Mouse (Mus musculus) left cerebral cortex, postnatal 36 days (tissue): Measurements from ENCODE around the gene BC024978. TPM values are rescaled to one million over a fixed set of nuclear protein-coding genes. Genes with fewer than 3 reads are reported as not detected.
A peak's percentile ranks its signal among the peaks of the same experiment; 100 is the strongest.
"Not testable (repeated sequence)": the region's sequence is repeated elsewhere in the genome, so short reads cannot be mapped to it uniquely, and the experiment has no call there.

Experiments
- DNase-seq, 2 experiments: peaks; one replicate each; pipeline ENCODE4 v3.0.0; 2021 to 2022; ENCODE audit warnings: low spot score in 2 of 2, mixed read lengths in 1 of 2
- intact Hi-C: fragments of 180-260 bp; cut with DNase I; formaldehyde crosslinking; loops from one replicate; pipeline ENCODE4 v1.15.1; 2025
- total RNA-seq, 2 experiments: library from RNA; stranded (reverse); gene quantifications; 2 replicates each; pipeline ENCODE4 v1.2.3; 2021

BC024978 gene
- total RNA-seq, 2 experiments from 2014 or later: 20.6 TPM

DNA sequence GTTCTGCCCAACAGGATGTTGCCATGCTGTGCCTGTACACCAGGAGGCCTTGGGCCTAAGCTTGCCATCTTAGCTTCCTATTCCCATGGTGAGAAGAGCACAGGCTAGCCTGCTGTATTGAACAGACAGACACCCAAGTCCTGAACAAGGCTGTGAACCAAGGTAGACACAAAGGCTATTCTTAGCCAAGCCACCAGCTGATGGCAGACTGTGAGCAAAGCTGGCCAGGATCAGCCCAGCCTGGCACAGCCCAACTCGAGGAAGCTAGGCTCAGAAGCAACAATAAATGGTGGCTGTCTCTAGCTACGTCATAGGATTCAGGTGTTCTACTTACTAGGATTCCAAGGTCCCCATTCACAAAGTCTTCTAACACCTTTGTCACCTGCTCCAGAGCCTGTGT, 17.0 kb downstream of the BC024978 start:
- DNase-seq: no peak
- intact Hi-C loops: no loop called here

DNA sequence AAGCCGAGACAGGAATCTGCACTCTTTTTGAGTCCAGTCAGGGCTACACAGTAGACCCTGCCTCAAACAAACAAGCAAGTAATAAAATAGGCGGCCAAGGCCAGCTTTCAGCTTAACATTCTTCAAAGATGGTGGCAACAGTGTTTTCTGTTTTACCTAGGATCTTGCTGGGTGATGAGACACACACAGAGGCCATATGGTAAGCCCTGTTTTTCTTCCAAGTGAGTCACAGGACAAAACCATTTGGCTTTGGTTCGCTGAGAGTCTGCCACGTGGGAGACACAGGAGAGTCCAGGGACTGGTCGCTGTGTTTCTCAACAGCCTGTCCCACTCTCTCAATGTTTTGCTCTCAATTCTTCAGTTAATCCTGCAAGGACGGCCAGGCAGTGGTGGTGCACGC, 23.0 kb downstream of the BC024978 start:
- intact Hi-C loops: no loop called here
- DNase-seq: no peak

DNA sequence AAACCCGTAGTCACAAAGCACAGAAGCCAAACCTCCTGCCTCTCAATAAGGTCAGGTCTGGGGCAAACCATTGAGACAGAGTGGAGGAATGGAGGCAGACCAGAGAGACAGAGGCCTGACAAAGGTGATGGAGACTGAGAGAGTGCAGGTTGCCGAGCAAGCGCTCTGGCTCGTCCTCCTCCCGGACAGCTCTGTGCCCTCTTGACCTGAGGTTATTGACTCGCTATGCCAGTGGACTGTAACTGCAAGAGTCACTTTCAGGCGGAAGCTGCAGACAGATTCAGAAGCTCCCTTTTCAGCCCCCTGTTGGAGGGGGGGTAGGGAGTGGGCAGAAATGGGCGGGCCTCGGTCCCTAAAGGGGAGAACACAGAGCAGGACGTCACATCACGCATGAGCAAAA, 24.4 kb downstream of the BC024978 start:
- DNase-seq: no peak
- intact Hi-C loops: no loop called here

DNA sequence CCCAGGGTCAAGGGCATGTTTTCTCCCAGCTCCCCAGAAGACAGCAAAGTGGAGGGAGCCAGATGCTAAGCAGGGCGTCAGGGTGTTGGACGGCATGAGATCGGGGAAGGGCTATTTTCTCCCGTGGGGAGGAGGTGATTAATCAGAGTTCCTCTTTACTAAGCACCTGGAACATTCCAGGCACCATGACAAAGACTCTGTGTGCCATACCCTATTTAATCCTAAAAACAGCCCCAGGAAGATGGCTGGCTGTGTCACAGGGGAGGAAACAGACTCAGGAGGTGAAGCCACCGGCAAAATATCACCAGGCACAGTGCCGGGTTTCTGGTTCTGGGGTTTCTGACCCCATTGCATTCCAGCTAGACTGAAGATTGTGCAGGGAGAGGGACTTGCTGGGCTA, 26.4 kb downstream of the BC024978 start:
- no peak for DNase-seq
- intact Hi-C loops: no loop called here

DNA sequence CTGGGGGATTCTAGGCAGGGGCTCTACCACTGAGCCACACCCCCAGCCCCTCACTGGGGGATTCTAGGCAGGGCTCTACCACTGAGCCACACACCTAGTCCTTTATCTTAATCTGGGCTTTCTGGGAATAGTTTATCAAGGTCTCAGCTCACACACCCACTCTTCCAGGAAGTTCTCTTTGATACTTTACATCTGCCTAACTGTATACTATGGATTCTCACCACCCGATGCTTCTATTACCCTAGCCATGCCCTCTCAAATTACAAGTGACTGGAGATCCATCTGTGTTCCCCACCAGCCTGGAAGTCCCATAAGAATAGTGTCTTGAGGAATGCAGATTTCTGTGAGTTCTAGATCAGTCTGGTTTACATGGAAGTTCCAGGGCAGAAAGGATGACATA, 27.0 kb downstream of the BC024978 start:
- intact Hi-C loops: no loop called here
- no peak for DNase-seq

DNA sequence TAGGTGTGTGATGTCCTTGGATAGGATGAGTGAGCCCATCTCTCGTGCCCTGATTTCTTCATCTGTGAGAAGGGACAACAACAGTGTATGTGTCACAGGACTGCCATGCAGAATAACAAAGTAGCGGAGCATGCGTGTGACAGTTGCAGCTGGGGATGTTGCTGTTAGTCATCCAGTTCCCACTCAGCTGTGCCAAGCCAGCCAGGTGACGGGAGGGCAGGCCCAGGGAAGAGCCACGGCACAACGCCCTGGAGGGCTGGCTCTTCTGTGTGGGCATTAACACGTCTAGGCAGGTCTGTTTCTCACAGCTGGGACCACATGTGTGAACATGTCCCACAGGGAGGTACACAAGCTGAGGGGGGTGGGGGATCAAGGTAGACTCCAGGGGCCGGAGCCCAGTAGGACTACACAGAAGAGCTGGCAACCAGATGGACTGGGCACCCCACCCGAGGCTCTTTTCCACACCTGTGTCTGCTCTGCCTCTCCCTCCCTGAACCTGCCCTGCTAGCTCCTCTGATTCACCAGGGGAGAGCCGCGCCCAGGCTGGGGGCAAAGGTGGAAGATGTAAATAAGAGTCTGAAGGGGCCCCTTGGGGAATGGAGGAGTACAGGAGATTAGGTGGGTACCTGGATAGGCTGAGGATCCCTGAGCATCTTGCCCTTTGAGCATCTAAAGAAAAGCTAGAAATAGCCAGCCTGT, 29.4 kb downstream of the BC024978 start:
- peak; percentile 50 for DNase-seq
- intact Hi-C loops: loop anchor here (5.0 kb wide), 1 partner anchor 37 kb away; no protein-coding TSS in a partner anchor

DNA sequence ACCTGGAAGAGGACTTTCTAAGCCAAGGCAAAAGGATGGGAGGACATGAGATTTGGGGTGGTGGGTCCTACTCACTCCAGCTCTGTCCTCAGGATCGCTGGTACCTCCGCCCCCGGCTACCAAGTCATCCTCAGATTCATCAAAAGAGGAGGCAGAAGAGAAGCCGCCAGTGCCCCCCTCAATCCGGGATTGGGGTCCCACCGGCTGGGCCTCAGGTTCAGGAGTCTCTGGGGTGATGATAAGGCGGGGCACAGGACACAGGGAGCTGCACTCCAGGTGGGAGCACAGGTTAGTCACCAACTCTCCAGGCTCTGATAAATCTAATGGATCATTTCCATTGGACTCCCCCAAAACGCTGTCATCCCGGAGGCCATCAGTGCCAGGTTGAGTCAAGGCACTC, 31.7 kb downstream of the BC024978 start:
- intact Hi-C loops: loop anchor here (5.0 kb wide), 1 partner anchor 35 kb away; no protein-coding TSS in a partner anchor
- no peak for DNase-seq

DNA sequence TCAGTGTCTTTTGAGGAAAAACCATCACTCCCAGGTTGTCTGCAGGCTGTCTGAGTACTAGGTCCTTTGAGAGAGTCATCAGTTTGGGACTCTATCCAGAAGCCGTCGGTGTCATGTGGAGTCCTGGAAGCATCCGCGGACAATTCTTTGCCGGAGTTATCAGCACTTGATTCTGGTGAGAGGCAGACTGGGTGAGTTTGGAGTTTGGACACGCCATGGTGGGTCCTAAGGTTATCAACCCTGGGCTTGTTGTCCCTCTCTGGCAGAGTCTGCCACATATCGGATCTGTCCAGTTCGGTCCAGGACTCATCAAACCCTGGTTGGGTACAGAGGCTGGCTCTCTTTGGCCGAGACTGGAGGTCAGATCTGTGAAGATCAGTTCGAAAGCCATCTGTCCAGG, 32.1 kb downstream of the BC024978 start:
- DNase-seq: peak in 1 of 2 experiments; percentile 28
- intact Hi-C loops: loop anchor here (5.0 kb wide), 1 partner anchor 35 kb away; no protein-coding TSS in a partner anchor

DNA sequence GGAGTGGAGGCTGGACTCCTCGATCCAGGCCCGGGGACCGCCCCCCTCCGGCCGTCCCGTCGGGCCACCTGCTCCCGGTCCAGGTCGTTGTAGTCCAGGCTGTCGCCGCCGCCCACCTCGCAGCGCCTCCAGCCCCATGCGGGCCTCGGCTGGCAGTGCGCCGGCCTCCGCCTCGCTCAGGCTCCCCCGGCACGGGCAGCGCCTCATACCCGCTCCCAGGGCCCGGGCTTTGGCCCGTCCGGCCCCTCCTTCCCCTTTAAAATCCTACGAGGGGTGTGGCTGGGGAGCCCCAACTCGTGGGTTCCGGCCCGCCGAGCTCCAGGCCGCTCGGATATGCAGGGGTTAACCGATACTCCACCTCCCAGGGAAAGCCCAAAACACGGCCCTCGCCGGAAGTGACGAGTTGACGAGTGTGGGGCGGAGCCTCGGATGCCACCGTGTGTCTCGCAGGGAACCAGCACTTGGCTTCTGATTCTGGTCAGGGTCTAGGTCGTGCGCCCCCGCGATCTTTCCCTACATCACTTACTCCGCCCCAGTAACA, 32.8 kb downstream of the BC024978 start, which contains the start of gene Itpkc:
TSS of gene Itpkc (minus strand) at position 381 of the 541 bp plus-strand sequence.
- peak; percentile 92 for DNase-seq
- intact Hi-C loops: loop anchor here (5.0 kb wide), 1 partner anchor 34 kb away; no protein-coding TSS in a partner anchor

DNA sequence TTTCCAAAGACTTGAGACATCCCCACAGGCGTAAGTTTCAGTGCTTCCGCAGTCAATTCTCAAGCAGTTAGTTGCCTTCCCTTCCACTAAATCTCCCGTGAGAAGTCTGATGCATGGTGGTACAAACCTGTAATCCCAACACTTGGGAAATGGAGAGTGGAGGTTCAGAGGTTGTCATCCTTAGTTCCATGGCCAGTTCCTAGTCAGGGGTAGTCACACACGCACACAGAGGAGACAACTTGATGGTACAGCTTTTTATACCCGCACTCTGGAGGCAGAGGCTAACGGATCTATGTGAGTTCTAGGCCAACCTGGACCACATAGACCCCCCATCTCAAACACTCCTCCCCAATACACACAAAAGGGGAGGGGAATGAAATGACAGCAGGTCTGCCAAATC, 33.3 kb downstream of the BC024978 start:
- no peak for DNase-seq
- intact Hi-C loops: loop anchor here (5.0 kb wide), 1 partner anchor 33 kb away; no protein-coding TSS in a partner anchor

DNA sequence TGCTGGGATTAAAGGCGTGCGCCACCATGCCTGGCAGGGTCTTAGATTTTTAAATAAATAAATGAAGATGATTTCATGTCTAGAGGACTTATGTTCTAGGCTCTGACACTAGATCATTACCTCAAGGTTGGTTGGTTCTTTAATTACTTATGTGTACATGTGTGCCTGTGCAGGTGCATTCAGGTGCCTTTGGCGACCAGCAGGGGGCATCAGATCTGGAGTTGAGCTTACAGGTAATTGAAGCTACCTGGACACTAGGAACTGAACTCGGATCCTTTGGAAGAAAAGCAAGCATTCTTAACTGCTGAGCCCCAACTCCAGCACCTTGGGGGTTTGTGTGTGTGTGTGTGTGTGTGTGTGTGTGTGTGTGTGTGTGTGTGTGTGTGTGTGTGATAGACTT, 35.2 kb downstream of the BC024978 start:
- intact Hi-C loops: loop anchor here (5.0 kb wide), 1 partner anchor 63 kb away; the partner anchor contains the start of gene Egln2
- no peak for DNase-seq

DNA sequence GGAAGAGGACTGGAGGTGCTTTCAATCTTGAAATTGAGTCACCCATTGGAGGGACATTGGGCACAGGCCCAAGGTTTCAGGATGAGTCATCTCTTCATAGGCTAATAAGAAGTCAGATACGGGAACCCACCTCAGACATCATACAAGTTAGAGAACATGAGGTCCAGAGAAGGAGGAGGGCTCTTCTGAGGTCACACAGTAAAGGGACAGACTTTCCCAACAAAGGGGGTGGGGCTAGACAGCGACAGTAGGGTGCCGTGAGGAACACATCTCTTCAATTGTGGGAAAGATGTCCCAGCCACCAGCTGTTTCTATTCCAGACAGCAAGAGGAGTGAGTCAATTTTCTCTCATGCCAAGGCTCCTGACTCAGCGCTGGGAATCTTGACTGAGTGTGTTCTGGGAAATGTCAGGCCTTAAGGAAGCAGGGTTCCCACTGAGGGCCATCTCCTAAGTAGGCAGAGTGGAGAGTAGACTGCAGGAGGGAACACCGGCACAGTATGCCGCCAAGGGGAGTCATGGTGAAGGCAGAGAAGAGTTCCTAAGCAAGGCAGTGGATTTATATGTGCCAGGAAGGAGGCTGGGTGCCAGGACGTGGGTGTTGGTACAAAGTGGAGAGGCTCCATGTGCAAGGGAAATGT, 36.2 kb downstream of the BC024978 start:
- DNase-seq: peak; percentile 83 to 89
- intact Hi-C loops: loop anchor here (5.0 kb wide), 1 partner anchor 65 kb away; the partner anchor contains the start of gene Egln2

DNA sequence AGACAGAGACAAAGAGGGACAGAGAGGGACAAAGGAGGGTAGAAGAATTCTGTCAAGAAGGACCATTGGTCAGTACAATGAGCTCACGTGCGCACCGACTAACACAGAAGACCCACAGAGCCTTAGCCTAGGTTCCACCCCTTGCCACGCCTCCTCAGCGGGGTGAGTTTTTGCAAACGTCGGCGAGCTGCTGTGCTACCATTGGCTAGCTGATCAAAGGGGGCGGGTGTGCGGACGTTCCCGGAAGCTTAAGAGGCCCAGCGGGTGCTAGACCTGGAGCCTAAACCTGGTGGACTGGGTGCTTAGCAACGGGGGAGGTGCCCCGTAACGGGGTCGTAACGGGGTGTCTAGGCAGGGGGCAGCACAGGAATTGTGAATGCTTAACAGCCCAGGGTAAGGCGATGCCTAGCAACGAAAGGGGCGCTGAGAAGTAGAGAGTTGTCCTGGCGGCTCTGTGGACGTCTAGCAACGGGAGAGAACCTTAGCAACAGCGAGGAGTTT, 37.2 kb downstream of the BC024978 start, which contains the start of gene Coq8b:
TSS of gene Coq8b (plus strand) at position 243 of the 501 bp plus-strand sequence.
- DNase-seq: peak; percentile 90 to 92
- intact Hi-C loops: loop anchor here (5.0 kb wide), 1 partner anchor 66 kb away; the partner anchor contains the start of gene Egln2

DNA sequence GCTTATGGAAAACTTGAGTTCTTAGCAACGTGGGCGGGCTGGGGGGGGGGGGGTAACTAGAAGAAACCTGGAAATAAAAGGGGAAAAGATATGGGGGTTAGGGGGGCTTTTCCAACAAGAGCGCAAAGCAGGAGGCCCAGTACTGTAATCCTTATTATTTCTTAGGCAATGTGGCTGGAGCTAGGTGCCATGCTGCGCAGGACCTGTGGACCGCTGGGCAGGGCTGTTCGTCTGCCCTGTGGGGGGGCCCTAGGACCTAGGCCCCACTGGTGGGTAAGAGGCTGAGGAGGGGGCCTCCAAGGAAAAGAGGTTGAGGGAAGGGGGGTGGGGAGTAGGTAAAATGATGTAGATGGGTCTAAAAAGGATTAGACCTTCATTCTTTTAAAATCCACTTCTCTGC, 37.7 kb downstream of the BC024978 start:
- no peak for DNase-seq
- intact Hi-C loops: loop anchor here (5.0 kb wide), 1 partner anchor 66 kb away; the partner anchor contains the start of gene Egln2

DNA sequence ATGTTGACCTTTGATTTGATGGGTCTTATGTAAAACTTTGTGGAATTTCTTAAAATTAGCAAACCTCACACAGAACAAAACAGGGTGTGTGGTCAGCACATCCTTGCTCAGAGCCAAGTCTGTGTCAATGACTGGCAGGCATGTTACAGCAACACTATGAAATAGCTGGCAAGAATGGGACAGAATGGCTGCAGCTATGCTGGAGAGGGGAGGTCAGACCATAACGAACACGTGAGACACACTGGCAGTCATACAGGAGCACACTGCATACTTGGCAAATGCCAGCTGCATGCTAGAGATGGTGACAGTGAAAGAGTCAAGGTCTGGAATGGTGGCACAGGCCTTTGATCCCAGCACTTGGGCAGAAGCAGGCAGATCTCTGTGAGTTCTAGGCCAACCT, 40.1 kb downstream of the BC024978 start:
- DNase-seq: no peak
- intact Hi-C loops: no loop called here

DNA sequence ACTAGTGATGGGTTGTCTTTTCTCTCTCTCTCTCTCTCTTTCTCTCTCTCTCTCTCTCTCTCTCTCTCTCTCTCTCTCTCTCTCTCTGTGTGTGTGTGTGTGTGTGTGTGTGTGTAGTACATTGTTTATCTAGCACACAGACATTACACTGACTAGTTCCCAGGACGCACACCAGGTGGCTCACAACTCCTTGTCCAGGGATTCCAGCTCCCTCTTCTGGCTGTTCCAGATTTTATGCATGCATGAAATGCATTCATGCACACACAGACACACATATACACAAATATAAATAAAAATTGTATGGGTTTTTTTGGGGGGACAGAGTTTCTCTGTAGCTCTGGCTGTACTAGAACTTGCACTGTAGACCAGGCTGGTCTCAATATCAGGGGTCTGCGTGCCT, 41.9 kb downstream of the BC024978 start:
- intact Hi-C loops: no loop called here
- no peak for DNase-seq

DNA sequence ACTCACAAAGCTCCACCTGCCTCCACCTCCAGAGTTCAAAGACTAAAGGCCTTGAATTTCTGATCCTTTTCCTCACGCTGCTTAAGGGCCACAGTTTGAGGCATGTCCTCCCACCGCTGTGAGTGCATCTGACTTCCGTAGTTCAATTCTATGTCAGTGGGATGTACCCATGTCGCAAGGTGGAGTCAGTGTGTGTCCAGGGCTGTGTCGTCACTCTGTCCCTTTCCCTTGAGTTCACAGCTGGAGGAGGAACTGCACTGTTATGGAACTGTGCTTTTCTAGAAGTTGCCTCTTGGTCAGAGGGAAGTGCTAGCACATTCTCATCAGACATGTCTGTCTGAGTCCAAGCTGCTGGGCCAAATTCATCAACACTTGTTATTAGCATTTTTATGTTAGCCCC, 43.0 kb downstream of the BC024978 start:
- intact Hi-C loops: no loop called here
- no peak for DNase-seq

DNA sequence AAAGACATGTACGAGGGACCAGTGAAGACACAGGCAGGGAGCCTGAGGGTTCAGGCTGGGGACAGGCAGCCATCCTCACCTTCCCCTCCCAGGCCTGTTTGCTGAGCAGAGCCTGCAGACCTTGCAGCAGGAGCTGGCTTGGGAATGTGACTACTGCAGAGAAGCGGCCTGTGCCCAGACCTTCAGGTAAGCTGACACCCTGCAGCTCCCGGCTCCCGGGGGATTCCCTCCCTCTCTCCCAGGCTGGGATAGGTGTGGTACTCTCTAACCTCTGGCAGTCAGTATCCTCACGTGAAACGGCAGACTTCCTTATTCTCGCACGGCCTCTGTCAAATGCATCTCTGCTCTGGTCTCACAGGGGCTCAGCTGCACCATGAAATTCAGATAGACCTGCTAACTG, 47.6 kb downstream of the BC024978 start:
- no peak for DNase-seq
- intact Hi-C loops: no loop called here

DNA sequence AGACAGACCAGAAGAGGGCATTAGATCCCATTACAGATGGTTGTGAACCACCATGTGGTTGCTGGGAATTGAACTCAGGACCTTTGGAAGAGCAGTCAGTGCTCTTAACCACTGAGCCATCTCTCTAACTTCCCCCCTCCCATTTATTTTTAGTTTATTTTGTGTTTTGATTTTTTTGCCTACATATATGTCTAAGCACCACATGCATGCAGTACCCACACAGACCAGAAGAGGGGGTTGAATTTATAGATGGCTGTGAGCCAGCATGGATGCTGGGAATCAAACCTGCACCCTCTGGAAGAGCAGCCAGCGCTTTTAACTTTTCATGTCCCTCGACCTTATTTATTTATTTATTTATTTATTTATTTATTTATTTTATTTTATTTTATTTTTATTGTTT, 48.5 kb downstream of the BC024978 start:
- DNase-seq, intact Hi-C loops: not testable (repeated sequence)

DNA sequence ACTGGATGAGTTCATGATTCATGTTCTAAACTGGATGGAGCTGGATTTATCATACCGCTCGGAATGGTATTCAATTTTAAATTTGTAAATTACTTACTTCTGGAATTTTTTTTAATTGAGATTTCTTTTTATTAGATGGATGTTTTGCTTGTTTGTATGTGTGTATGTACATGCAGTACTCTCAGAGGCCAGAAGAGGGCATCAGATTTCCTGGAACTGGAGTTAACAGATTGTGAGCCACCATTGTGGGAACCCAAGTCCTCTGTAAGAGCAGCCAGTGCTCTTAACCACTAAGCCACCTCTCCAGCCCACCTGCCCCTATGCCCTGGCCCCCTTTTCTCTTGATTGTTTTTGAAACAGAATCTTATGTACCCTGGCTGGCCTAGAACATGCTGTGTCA, 53.6 kb downstream of the BC024978 start:
- no peak for DNase-seq
- intact Hi-C loops: no loop called here
